Mouse (Mus musculus): ENCODE results near the gene Wnt16.

Gene Wnt16

DNA sequence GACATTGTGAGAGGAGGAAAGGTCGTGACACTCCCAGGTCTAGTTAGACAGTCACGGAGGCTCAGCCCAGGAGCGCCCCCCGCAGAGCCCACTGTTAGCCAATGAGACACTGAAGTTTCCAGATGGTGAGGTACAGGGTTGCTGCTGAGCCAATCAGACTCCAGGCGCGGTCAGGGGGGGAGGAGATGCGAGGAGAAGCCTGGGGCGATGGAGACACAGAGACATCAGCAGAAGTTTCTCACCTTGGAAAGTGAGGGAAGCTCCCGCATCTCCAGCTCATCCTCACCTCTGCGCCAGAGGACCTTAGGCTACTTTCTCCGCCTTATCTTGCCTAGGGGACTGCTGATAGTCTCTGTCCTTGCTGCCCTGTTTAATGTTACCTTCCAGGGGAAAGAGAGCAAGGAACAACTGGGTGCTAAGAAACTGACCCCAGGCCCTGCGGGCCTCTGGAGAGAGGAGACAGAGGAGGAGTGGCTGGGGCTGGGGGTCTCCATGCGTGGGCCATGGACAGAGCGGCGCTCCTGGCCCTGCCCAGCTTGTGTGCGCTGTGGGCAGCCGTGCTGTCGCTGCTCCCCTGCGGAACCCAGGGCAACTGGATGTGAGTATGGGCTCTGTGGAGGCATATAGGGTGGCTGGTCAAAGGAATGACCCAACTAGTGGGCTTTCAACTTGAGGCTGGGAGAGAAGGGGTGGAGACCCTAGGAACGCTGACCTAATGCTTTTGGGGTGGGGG lies at the start of gene Wnt16:
TSS of gene Wnt16 (plus strand) at position 224 of the 733 bp plus-strand sequence.
- TF ChIP-seq GATA4 (IDR thresholded peaks at IDR 0.05; ENCODE audit: insufficient replicate concordance, low read length): no peak

GRCm38 (mm10) chr6:22243321-22243720 lies 44.7 kb upstream of the Wnt16 start:
- TF ChIP-seq GATA4 (IDR thresholded peaks at IDR 0.05; ENCODE audit: insufficient replicate concordance, low read length): no peak

GRCm38 (mm10) chr6:22246696-22247095 lies 41.3 kb upstream of the Wnt16 start:
- no peak for TF ChIP-seq GATA4 (IDR thresholded peaks at IDR 0.05; ENCODE audit: insufficient replicate concordance, low read length)

GRCm38 (mm10) chr6:22258784-22259183 lies 29.2 kb upstream of the Wnt16 start:
- TF ChIP-seq GATA4 (IDR thresholded peaks at IDR 0.05; ENCODE audit: insufficient replicate concordance, low read length): no peak

GRCm38 (mm10) chr6:22262519-22262918 lies 25.5 kb upstream of the Wnt16 start:
- TF ChIP-seq GATA4 (IDR thresholded peaks at IDR 0.05; ENCODE audit: insufficient replicate concordance, low read length): no peak

DNA sequence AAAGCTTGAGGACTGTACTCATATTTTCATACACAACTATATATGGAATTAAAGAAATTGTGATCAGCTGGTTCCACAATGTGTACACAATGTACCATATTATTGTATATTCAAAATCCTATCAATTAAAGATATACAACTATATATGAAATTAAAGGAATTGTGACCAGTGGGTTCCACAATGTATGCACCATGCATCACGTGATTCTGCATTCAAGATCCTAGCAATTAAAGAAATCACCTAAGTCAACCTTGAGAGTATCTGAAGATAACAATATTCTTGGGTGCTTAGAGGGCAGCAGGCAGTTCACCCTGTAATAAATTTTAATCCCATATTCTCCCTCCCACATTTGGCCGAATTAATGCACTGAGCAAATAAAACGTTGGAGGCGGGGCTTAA lies 22.0 kb upstream of the Wnt16 start:
- no peak for TF ChIP-seq GATA4 (IDR thresholded peaks at IDR 0.05; ENCODE audit: insufficient replicate concordance, low read length)

DNA sequence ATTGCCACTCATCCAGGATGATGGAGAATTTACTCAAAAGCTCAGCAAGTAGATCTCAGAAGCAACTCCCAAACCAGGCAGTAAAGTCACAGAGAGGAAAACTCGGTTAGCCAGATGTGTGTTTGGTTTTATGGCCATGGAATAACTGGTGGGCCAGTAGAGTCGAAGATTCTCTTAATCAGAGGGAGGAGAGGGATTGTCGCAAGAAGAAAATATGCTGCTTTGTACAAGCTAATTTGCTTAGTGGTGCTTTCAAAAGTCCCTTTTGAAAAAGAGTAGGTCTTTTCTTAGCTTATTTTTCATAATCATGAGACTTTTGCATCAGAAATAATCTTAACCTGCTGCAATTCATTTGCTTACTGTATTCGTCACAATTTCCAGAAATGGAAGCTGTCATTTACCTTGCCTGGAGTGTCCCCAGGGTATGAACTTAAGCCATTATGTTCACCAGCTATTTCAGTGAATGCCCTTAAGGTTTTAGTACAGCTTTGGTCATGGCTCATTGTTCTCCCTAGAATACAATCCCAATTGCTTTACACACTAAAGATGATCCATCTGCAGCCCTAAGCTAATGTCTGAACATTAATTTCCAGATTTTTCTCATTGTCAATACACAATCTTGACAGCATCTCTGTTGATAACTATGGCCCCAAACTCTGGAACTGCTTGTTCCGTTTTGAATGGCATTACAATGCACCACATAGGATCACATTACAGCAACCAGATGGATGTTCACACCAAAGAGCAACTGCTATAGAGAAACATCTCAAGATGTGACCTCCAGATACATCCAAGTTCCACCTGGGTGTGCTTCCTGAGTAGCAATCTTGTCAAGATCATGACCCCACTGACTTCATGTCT lies 20.0 kb upstream of the Wnt16 start:
- TF ChIP-seq GATA4 (IDR thresholded peaks at IDR 0.05; ENCODE audit: insufficient replicate concordance, low read length): no peak

- no peak for TF ChIP-seq GATA4 (IDR thresholded peaks at IDR 0.05; ENCODE audit: insufficient replicate concordance, low read length)
Observed at GRCm38 (mm10) chr6:22268677-22269076, 19.4 kb upstream of the Wnt16 start.

DNA sequence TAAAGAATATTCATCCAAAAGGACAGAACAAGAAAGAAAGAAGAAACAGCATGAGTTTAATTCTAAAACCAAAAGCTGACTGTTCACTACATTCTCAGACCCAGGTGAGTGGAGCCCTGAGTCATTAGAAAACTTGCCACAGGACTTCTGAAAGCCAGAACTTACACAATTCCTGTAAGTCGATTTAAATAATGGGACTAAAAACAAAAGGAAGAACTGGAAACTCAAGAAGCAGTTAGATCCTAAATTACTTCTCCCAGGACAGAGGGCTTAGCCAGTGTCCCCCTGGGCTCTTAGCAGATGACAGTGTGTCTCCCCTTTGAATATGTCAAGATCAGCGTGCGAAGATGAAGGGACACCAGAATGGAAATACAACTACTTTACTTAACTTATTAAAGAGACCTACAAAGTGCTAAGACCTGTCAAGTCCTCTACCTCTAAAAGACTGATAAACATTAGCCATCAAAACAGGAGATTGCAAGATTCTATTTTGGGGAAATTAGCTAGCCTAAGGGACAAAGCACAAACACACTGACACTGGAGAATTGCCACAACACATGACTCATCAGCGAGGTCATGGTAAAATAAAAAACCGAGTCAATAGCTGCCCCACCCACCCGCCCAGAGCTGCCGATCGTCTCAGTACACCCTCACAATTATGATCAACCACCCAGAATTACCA lies 18.0 kb upstream of the Wnt16 start:
- TF ChIP-seq GATA4 (IDR thresholded peaks at IDR 0.05; ENCODE audit: insufficient replicate concordance, low read length): no peak

DNA sequence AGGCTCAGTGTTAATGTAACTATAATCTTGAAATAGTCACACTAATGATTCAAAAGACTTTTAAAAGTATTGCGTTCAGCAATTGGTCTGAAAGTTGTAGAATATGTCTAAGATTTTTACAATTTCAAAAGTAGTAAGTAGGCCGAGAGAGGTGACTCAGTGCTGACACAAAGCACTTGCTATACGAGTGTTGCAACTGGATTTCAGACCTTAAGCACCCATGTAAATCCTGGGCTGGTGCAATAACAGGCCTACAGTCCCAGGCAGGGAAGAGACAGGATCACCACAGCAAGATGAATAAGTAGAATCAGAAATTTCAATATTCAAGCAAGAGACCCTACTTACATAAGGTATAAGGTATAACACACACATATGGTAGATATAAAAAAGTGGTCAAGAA lies 10.1 kb upstream of the Wnt16 start:
- no peak for TF ChIP-seq GATA4 (IDR thresholded peaks at IDR 0.05; ENCODE audit: insufficient replicate concordance, low read length)

GRCm38 (mm10) chr6:22280217-22280861 lies 7.7 kb upstream of the Wnt16 start:
- TF ChIP-seq GATA4 (IDR thresholded peaks at IDR 0.05; ENCODE audit: insufficient replicate concordance, low read length): no peak

- TF ChIP-seq GATA4 (IDR thresholded peaks at IDR 0.05; ENCODE audit: insufficient replicate concordance, low read length): no peak
Observed at GRCm38 (mm10) chr6:22282405-22282804, 5.6 kb upstream of the Wnt16 start.

- no peak for TF ChIP-seq GATA4 (IDR thresholded peaks at IDR 0.05; ENCODE audit: insufficient replicate concordance, low read length)
Observed at GRCm38 (mm10) chr6:22288737-22289460, 872 bp downstream of the Wnt16 start.

DNA sequence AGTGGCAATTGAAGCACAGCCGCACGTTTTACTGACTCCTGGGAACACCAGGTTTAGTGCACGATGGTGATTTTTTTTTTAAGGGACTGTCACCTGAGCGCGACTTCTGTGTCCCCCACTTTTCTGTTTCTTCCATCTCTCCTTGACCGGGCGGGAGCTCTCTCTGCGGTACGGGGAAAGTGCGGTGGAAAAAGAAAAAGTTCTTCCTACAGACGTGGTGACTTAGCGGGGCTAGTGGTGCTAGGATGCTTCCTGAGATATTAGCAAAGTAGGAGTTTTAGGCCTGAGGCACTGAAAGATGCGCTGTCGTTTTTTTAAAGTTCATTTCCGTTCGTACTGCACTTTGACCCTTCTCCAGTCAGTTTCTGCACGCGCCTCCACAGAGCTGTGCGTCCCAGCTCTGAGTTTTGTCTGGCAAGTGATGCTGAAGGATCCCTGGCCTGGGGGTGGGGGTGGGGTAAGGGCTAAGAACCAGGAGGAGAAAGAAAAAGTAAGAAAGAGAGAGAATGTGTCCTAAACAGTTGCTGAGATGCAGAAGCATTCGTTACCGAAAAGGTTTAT lies 1.5 kb downstream of the Wnt16 start:
- no peak for TF ChIP-seq GATA4 (IDR thresholded peaks at IDR 0.05; ENCODE audit: insufficient replicate concordance, low read length)
